ENCODE assay signal across 8 mouse cellular contexts in genomic region chr4:143412219-143413092, GRCm38 (mm10). TPM values are rescaled to one million over a fixed set of nuclear protein-coding genes. Genes with fewer than 3 reads are reported as not detected.
A peak's percentile ranks its signal among the peaks of the same experiment; 100 is the strongest.
DNase-seq lines count a peak whose midpoint lies in the region; ATAC-seq lines count a peak whose summit lies in the region.

Gene Pramef8, plus strand, starts transcription at chr4:143412426.

- ATAC-seq in megakaryocyte progenitor cell, adult 5-6 weeks (replicated peaks; ENCODE audit: poor library complexity): peak; percentile 95

- peak; percentile 96 for DNase-seq in adipocyte (ENCODE audit: low spot score)
- peak; percentile 93 for DNase-seq in embryo, embryonic 10 days (ENCODE audit: low spot score)
- DNase-seq in gastrocnemius, postnatal 10 days: peak; percentile 82
- DNase-seq in induced T-regulatory cell, adult 2 months (ENCODE audit: low read depth): peak; percentile 97
- peak; percentile 72 to 93 for DNase-seq in left cerebral cortex, adult 9 months (ENCODE audit: low spot score in 2 of 2)
- peak; percentile 87 for DNase-seq in right cerebral cortex, postnatal 14 days
- peak; percentile 91 to 94 for DNase-seq in urinary bladder, postnatal 36 days (ENCODE audit: low spot score in 2 of 2)

RNA-seq across cellular contexts. Expression of gene Pramef8, which starts in this region (rescaled TPM):
- total RNA-seq in gastrocnemius, postnatal 10 days (2021): 1 to 10 TPM; 7.3 TPM
- 7.5 and 10.1 TPM in 2 replicates for total RNA-seq in megakaryocyte progenitor cell, adult 5-6 weeks (2015)
- total RNA-seq in megakaryocyte progenitor cell, adult 5-6 weeks (2017): 7.7 and 10.2 TPM in 2 replicates

Comparison
In these comparisons a context has a peak if more than half of its experiments do, and no peak if none do; other contexts are left out.
1. Peak in every context shown above with its lines: DNase-seq and ATAC-seq.